Comparison of ENCODE assay signal across 8 mouse cellular contexts in genomic region chr4:40843726-40844125, GRCm38 (mm10). TPM values are rescaled to one million over a fixed set of nuclear protein-coding genes. Genes with fewer than 3 reads are reported as not detected.
A peak's percentile ranks its signal among the peaks of the same experiment; 100 is the strongest.
DNase-seq lines count a peak whose midpoint lies in the region; ATAC-seq and TF ChIP-seq lines count a peak whose summit lies in the region.

No protein-coding gene starts in this region.

- ATAC-seq in midbrain, embryonic 16.5 days: no peak
- ATAC-seq in midbrain, embryonic 14.5 days (ENCODE audit: low FRiP score, low TSS enrichment): no peak
- ATAC-seq in forebrain, postnatal 0 days: no peak
- no peak for ATAC-seq in intestine, embryonic 16.5 days

- H3K4me1 ChIP-seq in midbrain, embryonic 16.5 days (ENCODE audit: control insufficient read depth, insufficient read depth, low read length): no peaks in the 10 kb centered on the region; the same call in 1 of the 2 replicates
- H3K4me1 ChIP-seq in midbrain, embryonic 14.5 days (ENCODE audit: control insufficient read depth, insufficient read depth, low read length): 0 out of 2 replicates have a peak, but pooled peaks cover 8% of the 10 kb centered on the region
- H3K4me1 ChIP-seq in forebrain, postnatal 0 days (ENCODE audit: insufficient read depth): 0 out of 2 replicates have a peak, but pooled peaks cover 10% of the 10 kb centered on the region
- peaks cover 38% of the 10 kb centered on the region for H3K4me1 ChIP-seq in intestine, embryonic 16.5 days (ENCODE audit: control insufficient read depth, insufficient read depth, low read length)

- TF ChIP-seq CTCF in forebrain, postnatal 0 days (IDR thresholded peaks at IDR 0.05; ENCODE audit: low read depth): no peak

- H3K9me3 ChIP-seq in midbrain, embryonic 16.5 days (replicated peaks; ENCODE audit: control insufficient read depth, low read length, poor library complexity, severe bottlenecking): no peaks in the 10 kb centered on the region
- no peaks in the 10 kb centered on the region for H3K9me3 ChIP-seq in midbrain, embryonic 14.5 days (ENCODE audit: control insufficient read depth, low read length)
- H3K9me3 ChIP-seq in forebrain, postnatal 0 days (ENCODE audit: low read length): no peaks in the 10 kb centered on the region
- H3K9me3 ChIP-seq in intestine, embryonic 16.5 days (ENCODE audit: control insufficient read depth, low read length): no peaks in the 10 kb centered on the region

- no peak overlapping the region for H3K4me2 ChIP-seq in midbrain, embryonic 16.5 days (ENCODE audit: low read length)
- H3K4me2 ChIP-seq in midbrain, embryonic 14.5 days (ENCODE audit: low read length): no peak overlapping the region
- no peak overlapping the region for H3K4me2 ChIP-seq in forebrain, postnatal 0 days (ENCODE audit: low read depth)
- no peak overlapping the region for H3K4me2 ChIP-seq in intestine, embryonic 16.5 days (ENCODE audit: low read depth, low read length)

- H3K27ac ChIP-seq in midbrain, embryonic 16.5 days (ENCODE audit: low read length): peak overlapping the region; percentile 48
- H3K27ac ChIP-seq in midbrain, embryonic 14.5 days (replicated peaks; ENCODE audit: low read depth, low read length): no peak overlapping the region
- H3K27ac ChIP-seq in forebrain, postnatal 0 days (ENCODE audit: low read depth, low read length): peak overlapping the region; percentile 64; the same call in 1 of the 2 replicates
- H3K27ac ChIP-seq in intestine, embryonic 16.5 days (ENCODE audit: low read length): peak overlapping the region; percentile 91

- WGBS in midbrain, embryonic 16.5 days: 76% methylated on average over 8 of the region's 8 CpGs
- WGBS in midbrain, embryonic 14.5 days: 73% methylated on average over 8 of the region's 8 CpGs
- whole genome bisulfite sequencing in forebrain, postnatal 0 days: 72% methylated on average over 8 of the region's 8 CpGs
- 72% methylated on average over 8 of the region's 8 CpGs for WGBS in intestine, embryonic 16.5 days

- H3K9ac ChIP-seq in midbrain, embryonic 16.5 days (ENCODE audit: low read depth, low read length): no peak overlapping the region
- no peak overlapping the region for H3K9ac ChIP-seq in midbrain, embryonic 14.5 days (replicated peaks; ENCODE audit: low read length)
- no peak overlapping the region for H3K9ac ChIP-seq in forebrain, postnatal 0 days
- H3K9ac ChIP-seq in intestine, embryonic 16.5 days (ENCODE audit: low read depth, low read length): no peak overlapping the region

- no peaks in the 10 kb centered on the region; the same call in 1 of the 2 replicates for H3K36me3 ChIP-seq in midbrain, embryonic 16.5 days (ENCODE audit: control insufficient read depth, insufficient read depth, low read length)
- H3K36me3 ChIP-seq in midbrain, embryonic 14.5 days (ENCODE audit: control insufficient read depth, insufficient read depth, low read length): no peaks in the 10 kb centered on the region
- no peaks in the 10 kb centered on the region; the same call in 1 of the 2 replicates for H3K36me3 ChIP-seq in forebrain, postnatal 0 days (ENCODE audit: insufficient read depth)
- no peaks in the 10 kb centered on the region for H3K36me3 ChIP-seq in intestine, embryonic 16.5 days (ENCODE audit: control insufficient read depth, insufficient read depth, low read length)

- no peaks in the 10 kb centered on the region for H3K27me3 ChIP-seq in midbrain, embryonic 16.5 days (ENCODE audit: control insufficient read depth, insufficient read depth, low read depth, low read length)
- no peaks in the 10 kb centered on the region for H3K27me3 ChIP-seq in midbrain, embryonic 14.5 days (ENCODE audit: control insufficient read depth, insufficient read depth, low read length)
- no peaks in the 10 kb centered on the region for H3K27me3 ChIP-seq in forebrain, postnatal 0 days (ENCODE audit: insufficient read depth, low read length)
- 0 out of 2 replicates have a peak, but pooled peaks cover 3% of the 10 kb centered on the region for H3K27me3 ChIP-seq in intestine, embryonic 16.5 days (replicated peaks; ENCODE audit: control insufficient read depth, insufficient read depth, low read length)

- no peak overlapping the region for H3K4me3 ChIP-seq in midbrain, embryonic 16.5 days (ENCODE audit: low read depth, low read length)
- H3K4me3 ChIP-seq in midbrain, embryonic 14.5 days (replicated peaks; ENCODE audit: low read depth, low read length): no peak overlapping the region
- no peak overlapping the region for H3K4me3 ChIP-seq in forebrain, postnatal 0 days (ENCODE audit: low read depth, low read length)
- no peak overlapping the region for H3K4me3 ChIP-seq in intestine, embryonic 16.5 days (ENCODE audit: low read length)

- DNase-seq in midbrain, embryonic 14.5 days: no peak
- DNase-seq in forebrain, postnatal 0 days: no peak
- peak; percentile 73 for DNase-seq in skeletal muscle tissue, adult 2 months (ENCODE audit: low read depth, low spot score)
- no peak for DNase-seq in urinary bladder, postnatal 10 days (ENCODE audit: low spot score)
- DNase-seq in right cerebral cortex, postnatal 25 days: no peak
- no peak for DNase-seq in spleen, adult 18-20 months

RNA-seq across cellular contexts. Expression of gene B4galt1, which starts 10.1 kb away (rescaled TPM):
- 5.8 and 6.4 TPM in 2 replicates for polyA plus RNA-seq in midbrain, embryonic 16.5 days (2015; fragmentation: Nextera tagmentation; extraction: Ambion mirVana)
- 4.3 and 7.6 TPM in 2 replicates for polyA plus RNA-seq in midbrain, embryonic 14.5 days (2014; fragmentation: Nextera tagmentation; extraction: Ambion mirVana)
- total RNA-seq in forebrain, postnatal 0 days (2014; rRNA removed): 6.8 and 10.0 TPM in 2 replicates
- polyA plus RNA-seq in forebrain, postnatal 0 days (2015; fragmentation: Nextera tagmentation; extraction: Ambion mirVana): 4.6 and 4.9 TPM in 2 replicates
- 26.6 and 27.3 TPM in 2 replicates for polyA plus RNA-seq in intestine, embryonic 16.5 days (2015; fragmentation: Nextera tagmentation; extraction: Ambion mirVana)
